Mouse (Mus musculus): ENCODE results near the gene Gpalpp1. TPM values are rescaled to one million over a fixed set of nuclear protein-coding genes. Genes with fewer than 3 reads are reported as not detected.

Gpalpp1 gene
- polyA plus RNA-seq, 1 experiment: 1.1 TPM

- Histone ChIP-seq H3K4me1 (ENCODE audit: control insufficient read depth, insufficient read depth, insufficient read length, low read length) (peaks cover 2% of the 10 kb centered on the region), H3K27ac (ENCODE audit: insufficient read depth, low read depth, low read length) (no peak overlapping the region), H3K4me3 (ENCODE audit: low read depth, low read length) (no peak overlapping the region), H3K36me3 (ENCODE audit: control insufficient read depth, insufficient read depth, low read length) (no peaks in the 10 kb centered on the region), H3K27me3 (ENCODE audit: control insufficient read depth, insufficient read depth, low read length) (no peaks in the 10 kb centered on the region)
- WGBS: 45% methylated on average over 1 of the region's 1 CpGs
- TF ChIP-seq CTCF (IDR thresholded peaks at IDR 0.05; ENCODE audit: extremely low read depth, insufficient read length, insufficient replicate concordance, low read depth, low read length) (no peak), POLR2A (IDR thresholded peaks at IDR 0.05; ENCODE audit: low read depth, low read length) (no peak)
Measured at GRCm38 (mm10) chr14:76067237-76067636, 43.3 kb downstream of the Gpalpp1 start.

- Histone ChIP-seq H3K27me3 (ENCODE audit: control insufficient read depth, insufficient read depth, low read length) (no peaks in the 10 kb centered on the region), H3K27ac (ENCODE audit: insufficient read depth, low read depth, low read length) (no peak overlapping the region), H3K36me3 (ENCODE audit: control insufficient read depth, insufficient read depth, low read length) (no peaks in the 10 kb centered on the region), H3K4me3 (ENCODE audit: low read depth, low read length) (no peak overlapping the region), H3K4me1 (ENCODE audit: control insufficient read depth, insufficient read depth, insufficient read length, low read length) (no peaks in the 10 kb centered on the region)
- no peak for TF ChIP-seq CTCF (IDR thresholded peaks at IDR 0.05; ENCODE audit: extremely low read depth, insufficient read length, insufficient replicate concordance, low read depth, low read length)
- no peak for TF ChIP-seq POLR2A (IDR thresholded peaks at IDR 0.05; ENCODE audit: low read depth, low read length)
- WGBS: 68% methylated on average over 5 of the region's 5 CpGs
Measured at GRCm38 (mm10) chr14:76059441-76059840, 51.1 kb downstream of the Gpalpp1 start.

DNA sequence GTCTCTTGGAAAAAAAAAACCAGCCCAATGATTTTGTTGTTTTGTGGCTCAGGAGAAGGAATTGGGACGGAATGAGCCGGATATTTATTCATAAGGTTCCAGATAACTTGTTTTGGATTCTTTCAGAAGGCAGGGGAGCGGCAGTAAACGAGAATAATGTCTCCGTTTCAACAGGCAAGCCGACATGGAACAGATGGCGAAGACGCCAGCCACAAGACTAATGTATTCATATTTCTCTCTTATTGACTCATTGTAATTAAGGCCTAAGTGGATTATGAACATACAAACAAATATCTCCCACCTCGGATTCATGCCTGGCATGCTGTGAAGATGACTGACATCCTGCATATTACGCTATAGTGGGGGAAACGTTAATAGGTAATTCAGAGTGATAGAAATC, 56.8 kb downstream of the Gpalpp1 start:
- Histone ChIP-seq H3K27me3 (ENCODE audit: control insufficient read depth, insufficient read depth, low read length) (no peaks in the 10 kb centered on the region), H3K4me3 (ENCODE audit: low read depth, low read length) (no peak overlapping the region), H3K4me1 (ENCODE audit: control insufficient read depth, insufficient read depth, insufficient read length, low read length) (no peaks in the 10 kb centered on the region), H3K36me3 (ENCODE audit: control insufficient read depth, insufficient read depth, low read length) (no peaks in the 10 kb centered on the region), H3K27ac (ENCODE audit: insufficient read depth, low read depth, low read length) (no peak overlapping the region)
- WGBS: 69% methylated on average over 11 of the region's 11 CpGs
- TF ChIP-seq POLR2A (IDR thresholded peaks at IDR 0.05; ENCODE audit: low read depth, low read length) (no peak), CTCF (IDR thresholded peaks at IDR 0.05; ENCODE audit: extremely low read depth, insufficient read length, insufficient replicate concordance, low read depth, low read length) (no peak)

DNA sequence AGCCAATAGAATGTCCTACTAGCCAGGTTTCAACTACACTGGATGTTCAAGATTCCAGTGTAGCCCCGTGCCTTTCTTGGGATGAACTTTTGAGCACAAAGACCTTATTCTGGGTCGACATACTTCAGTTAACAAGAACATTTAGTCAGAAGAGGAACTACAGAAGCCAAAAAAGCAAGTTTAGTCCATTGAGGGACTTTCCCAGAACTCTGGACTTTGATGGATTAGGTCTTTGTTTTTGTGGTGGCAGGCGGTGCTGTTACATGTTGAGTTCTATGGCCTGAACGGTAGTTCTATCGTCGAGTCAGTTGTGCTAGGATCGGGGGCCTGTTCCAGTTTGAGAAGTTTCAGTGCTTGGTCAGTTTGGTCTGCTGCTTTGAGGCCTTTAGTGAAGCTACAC, 58.6 kb downstream of the Gpalpp1 start:
- H3K27ac ChIP-seq (ENCODE audit: insufficient read depth, low read depth, low read length): no peak overlapping the region
- 72% methylated on average over 7 of the region's 7 CpGs for WGBS
- H3K36me3 ChIP-seq (ENCODE audit: control insufficient read depth, insufficient read depth, low read length): no peaks in the 10 kb centered on the region
- H3K4me3 ChIP-seq (ENCODE audit: low read depth, low read length): no peak overlapping the region
- H3K27me3 ChIP-seq (ENCODE audit: control insufficient read depth, insufficient read depth, low read length): no peaks in the 10 kb centered on the region
- no peak for TF ChIP-seq POLR2A (IDR thresholded peaks at IDR 0.05; ENCODE audit: low read depth, low read length)
- no peak for TF ChIP-seq CTCF (IDR thresholded peaks at IDR 0.05; ENCODE audit: extremely low read depth, insufficient read length, insufficient replicate concordance, low read depth, low read length)
- no peaks in the 10 kb centered on the region for H3K4me1 ChIP-seq (ENCODE audit: control insufficient read depth, insufficient read depth, insufficient read length, low read length)

DNA sequence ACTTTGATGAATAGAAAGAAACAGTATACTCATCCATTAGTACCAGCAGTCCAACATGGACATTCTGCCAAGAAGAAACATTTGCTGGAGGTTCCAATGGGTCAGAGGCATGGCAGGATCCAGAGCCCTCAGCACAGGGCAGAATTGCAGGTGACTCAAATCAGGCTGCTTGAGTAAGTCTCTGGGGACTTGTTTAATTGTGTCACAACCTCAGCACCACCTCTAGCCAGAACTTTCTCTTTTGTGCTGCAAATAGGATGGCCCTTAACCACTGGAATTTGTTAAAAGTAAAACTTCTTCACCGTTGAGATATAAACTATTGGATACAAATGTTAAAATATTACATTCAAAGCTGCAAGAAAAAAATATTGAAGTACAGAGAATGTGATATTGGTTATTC, 64.8 kb downstream of the Gpalpp1 start:
- Histone ChIP-seq H3K4me3 (ENCODE audit: low read depth, low read length) (no peak overlapping the region), H3K27ac (ENCODE audit: insufficient read depth, low read depth, low read length) (no peak overlapping the region), H3K27me3 (ENCODE audit: control insufficient read depth, insufficient read depth, low read length) (no peaks in the 10 kb centered on the region), H3K4me1 (ENCODE audit: control insufficient read depth, insufficient read depth, insufficient read length, low read length) (no peaks in the 10 kb centered on the region), H3K36me3 (ENCODE audit: control insufficient read depth, insufficient read depth, low read length) (no peaks in the 10 kb centered on the region)
- TF ChIP-seq POLR2A (IDR thresholded peaks at IDR 0.05; ENCODE audit: low read depth, low read length): no peak
- TF ChIP-seq CTCF (IDR thresholded peaks at IDR 0.05; ENCODE audit: extremely low read depth, insufficient read length, insufficient replicate concordance, low read depth, low read length): no peak
- WGBS: 59% methylated on average over 1 of the region's 1 CpGs

- no peak for TF ChIP-seq POLR2A (IDR thresholded peaks at IDR 0.05; ENCODE audit: low read depth, low read length)
- no peak for TF ChIP-seq CTCF (IDR thresholded peaks at IDR 0.05; ENCODE audit: extremely low read depth, insufficient read length, insufficient replicate concordance, low read depth, low read length)
- H3K4me1 ChIP-seq (ENCODE audit: control insufficient read depth, insufficient read depth, insufficient read length, low read length): no peaks in the 10 kb centered on the region
- no peaks in the 10 kb centered on the region for H3K27me3 ChIP-seq (ENCODE audit: control insufficient read depth, insufficient read depth, low read length)
- WGBS: 70% methylated on average over 3 of the region's 3 CpGs
- no peaks in the 10 kb centered on the region for H3K36me3 ChIP-seq (ENCODE audit: control insufficient read depth, insufficient read depth, low read length)
- no peak overlapping the region for H3K4me3 ChIP-seq (ENCODE audit: low read depth, low read length)
- H3K27ac ChIP-seq (ENCODE audit: insufficient read depth, low read depth, low read length): no peak overlapping the region
Measured at GRCm38 (mm10) chr14:76044164-76044557, 66.4 kb downstream of the Gpalpp1 start.

GRCm38 (mm10) chr14:76043251-76044163, 67.1 kb downstream of the Gpalpp1 start:
- WGBS: 76% methylated on average over 14 of the region's 14 CpGs
- no peak for TF ChIP-seq POLR2A (IDR thresholded peaks at IDR 0.05; ENCODE audit: low read depth, low read length)
- no peak for TF ChIP-seq CTCF (IDR thresholded peaks at IDR 0.05; ENCODE audit: extremely low read depth, insufficient read length, insufficient replicate concordance, low read depth, low read length)

More at GRCm38 (mm10) chr14:76043251-76044163, 67.1 kb downstream of the Gpalpp1 start:
- no peaks in the 10 kb centered on the region for H3K4me1 ChIP-seq (ENCODE audit: control insufficient read depth, insufficient read depth, insufficient read length, low read length)
- H3K27me3 ChIP-seq (ENCODE audit: control insufficient read depth, insufficient read depth, low read length): no peaks in the 10 kb centered on the region
- no peak overlapping the region for H3K27ac ChIP-seq (ENCODE audit: insufficient read depth, low read depth, low read length)
- H3K36me3 ChIP-seq (ENCODE audit: control insufficient read depth, insufficient read depth, low read length): no peaks in the 10 kb centered on the region
- no peak overlapping the region for H3K4me3 ChIP-seq (ENCODE audit: low read depth, low read length)

Other genes with a start within 250 kb of the Gpalpp1 start
- not detected in 2 replicates for gene Kctd4, start 155.8 kb downstream of the Gpalpp1 start, polyA plus RNA-seq (2012; rRNA removed)
- gene Gtf2f2, start 99.9 kb downstream of the Gpalpp1 start, polyA plus RNA-seq (2012; rRNA removed): 0.56 and 0.72 TPM in 2 replicates
- gene Nufip1, start 131 bp upstream of the Gpalpp1 start, polyA plus RNA-seq (2012; rRNA removed): 2.1 and 2.9 TPM in 2 replicates